Mouse (Mus musculus) heart, adult 9 months (tissue): Measurements from ENCODE around the gene Ccl12.
A peak's percentile ranks its signal among the peaks of the same experiment; 100 is the strongest.

Experiments used
- DNase-seq, 2 experiments: peaks; one replicate each; pipeline ENCODE4 v3.0.0; 2022; ENCODE audit warnings: low spot score in 2 of 2

Gene Ccl12

DNA sequence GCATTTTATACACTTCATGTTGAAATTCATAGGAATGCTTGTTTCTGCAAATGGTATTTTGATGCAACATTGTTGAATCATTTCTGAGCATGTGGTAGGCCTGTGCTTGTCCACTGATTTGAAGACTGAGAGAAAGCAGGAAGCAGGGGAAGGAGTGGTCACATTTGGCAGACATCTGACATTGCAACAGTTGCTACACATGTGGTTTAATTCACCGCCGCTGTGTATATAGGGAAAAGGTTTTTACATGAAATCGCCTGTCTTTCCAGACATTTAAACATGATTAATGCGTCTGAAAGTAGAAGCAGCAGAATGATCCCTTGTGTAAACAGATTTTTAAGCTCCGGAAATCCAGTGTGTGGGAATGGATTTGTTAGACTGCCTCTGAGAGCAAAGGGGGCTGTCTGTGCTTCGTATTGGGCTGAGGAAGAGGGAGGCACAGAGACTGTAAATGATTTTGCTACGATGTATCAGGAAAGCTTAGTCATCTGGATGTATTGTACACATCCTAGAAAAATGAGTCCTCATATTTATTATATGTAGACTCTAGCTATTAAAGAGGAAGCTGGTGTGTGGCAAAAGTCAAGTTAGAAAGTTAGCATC is 37.9 kb downstream of the Ccl12 start:
- DNase-seq, result peak; percentile 41 to 43
